Mouse (Mus musculus): ENCODE measurements at regions not wholly inside any gene's neighbourhood (a gene's known extent, or its start where the extent isn't known, plus 50 kb on each side); places are given as distances from the start of the nearest gene placed in this dataset.

DNA sequence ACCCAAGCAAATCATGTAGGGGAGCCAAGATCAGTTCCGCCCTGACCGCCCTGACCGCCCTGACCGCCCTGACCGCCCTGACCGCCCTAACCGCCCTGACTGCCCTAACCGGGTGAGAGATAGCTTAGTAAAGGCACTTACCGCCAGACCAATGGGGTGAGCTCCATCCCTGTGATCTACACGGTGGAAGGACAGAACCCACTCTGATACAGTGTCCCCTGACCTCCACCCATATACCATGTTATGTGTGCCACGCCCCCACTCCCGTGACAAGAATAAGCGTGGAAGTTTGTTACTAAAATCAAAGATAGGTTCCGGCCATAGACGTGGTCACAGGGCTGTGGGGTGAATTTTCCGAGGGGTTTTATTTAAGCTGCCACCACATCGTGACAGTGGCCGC is 78.6 kb upstream of the Zfp64 start:
- TF ChIP-seq CTCF (IDR thresholded peaks at IDR 0.05; ENCODE audit: low read depth) (no peak), EP300 (optimal IDR thresholded peaks at IDR 0.05) (no peak)

Data from stomach, postnatal 0 days (tissue).